In genomic region chr10:52388922-52389430, GRCm38 (mm10) we compare ENCODE assay signal across 1 mouse cellular context.
TF ChIP-seq lines count a peak whose summit lies in the region.

Nepn (plus strand) TSS chr10:52388972.

TF ChIP-seq in CH12.LX, 34 proteins besides CTCF, POLR2A, EP300 and RAD21 (continued from another document):
- no peak for TF ChIP-seq BHLHE40 (IDR thresholded peaks at IDR 0.05; ENCODE audit: low read depth, low read length)
- no peak for TF ChIP-seq USF1 (IDR thresholded peaks at IDR 0.05; ENCODE audit: low read depth, low read length)
- TF ChIP-seq ZMIZ1 (IDR thresholded peaks at IDR 0.05; ENCODE audit: low read depth, low read length) = no peak
- no peak for TF ChIP-seq POLR2AphosphoS2 (IDR thresholded peaks at IDR 0.05; ENCODE audit: low read depth, low read length)
- TF ChIP-seq JUND (conservative IDR thresholded peaks at IDR 0.05; ENCODE audit: low read depth, low read length) = no peak
